Mouse (Mus musculus): ENCODE data around the gene Cops7b.

Gene Cops7b

GRCm38 (mm10) chr1:86657071-86657470 lies 74.4 kb downstream of the Cops7b start:
- no peak for ATAC-seq (ENCODE audit: low TSS enrichment)

All from frontal cortex, adult (tissue).